Mouse (Mus musculus) heart, embryonic 14.5 days (tissue): ENCODE data around the gene Clybl. TPM values are rescaled to one million over a fixed set of nuclear protein-coding genes. Genes with fewer than 3 reads are reported as not detected.
A peak's percentile ranks its signal among the peaks of the same experiment; 100 is the strongest.

Experiments
- ATAC-seq: fragments of 200-750 bp; cut with Nextera tagmentation; 2 replicates; pipeline ENCODE4 v1.8.0; 2017; ENCODE audit warnings: low read depth, moderate TSS enrichment; ENCODE audit not compliant: insufficient number of reproducible peaks, insufficient read depth, low FRiP score
- H3K27ac ChIP-seq, 2 experiments: fragments of 200-500 bp in 1 of 2; fragments of 300-500 bp in 1 of 2; sonication (generic) in 1 of 2; replicated peaks in 1 of 2; 2 replicates each; pipeline ENCODE4 v1.5.1; 2012 to 2014; ENCODE audit warnings: low read depth in 2 of 2, low read length in 2 of 2, control low read depth in 1 of 2, mild to moderate bottlenecking in 1 of 2, mixed read lengths in 1 of 2; ENCODE audit not compliant: control insufficient read depth in 1 of 2, insufficient read depth in 1 of 2
- H3K27me3 ChIP-seq: fragments of 300-500 bp; sonication (generic); 2 replicates; pipeline ENCODE4 v1.6.1; 2014; ENCODE audit warnings: mild to moderate bottlenecking, low read length, control low read depth; ENCODE audit not compliant: control insufficient read depth, insufficient read depth
- H3K36me3 ChIP-seq: fragments of 300-500 bp; sonication (generic); 2 replicates; pipeline ENCODE4 v1.6.1; 2014; ENCODE audit warnings: mild to moderate bottlenecking, control low read depth, low read length, mixed read lengths; ENCODE audit not compliant: control insufficient read depth, insufficient read depth
- H3K4me1 ChIP-seq, 2 experiments: fragments of 200-500 bp in 1 of 2; fragments of 300-500 bp in 1 of 2; sonication (generic) in 1 of 2; 2 replicates each; pipeline ENCODE4 v1.6.1; 2012 to 2014; ENCODE audit warnings: low read length in 2 of 2, control low read depth in 1 of 2, mixed read lengths in 1 of 2; ENCODE audit not compliant: control insufficient read depth in 2 of 2, insufficient read depth in 2 of 2
- H3K4me2 ChIP-seq: fragments of 300-500 bp; sonication (generic); 2 replicates; pipeline ENCODE4 v1.6.1; 2014; ENCODE audit warnings: mild to moderate bottlenecking, low read length
- H3K4me3 ChIP-seq, 2 experiments: fragments of 200-500 bp in 1 of 2; fragments of 300-500 bp in 1 of 2; sonication (generic) in 1 of 2; 2 replicates each; pipeline ENCODE4 v1.5.1; 2012 to 2014; ENCODE audit warnings: low read length in 2 of 2, mild to moderate bottlenecking in 2 of 2, control low read depth in 1 of 2, low read depth in 1 of 2, moderate library complexity in 1 of 2; ENCODE audit not compliant: control insufficient read depth in 1 of 2, insufficient read depth in 1 of 2
- H3K9ac ChIP-seq: fragments of 300-500 bp; sonication (generic); 2 replicates; pipeline ENCODE4 v1.6.1; 2014; ENCODE audit warnings: mild to moderate bottlenecking, low read length
- H3K9me3 ChIP-seq: fragments of 300-500 bp; sonication (generic); 2 replicates; pipeline ENCODE4 v1.6.1; 2016; ENCODE audit warnings: low read length, control low read depth; ENCODE audit not compliant: control insufficient read depth
- WGBS: fragments of 180-500 bp; shearing (Covaris S2); extraction: QIAGEN DNeasy Blood & Tissue Kit; methylation state at CpG from one replicate; pipeline ENCODE4 v1.1.7; 2014; 5-methylcytosine and 5-hydroxymethylcytosine counted together
- polyA plus RNA-seq: library from polyadenylated mRNA; unstranded; fragments of >200 nt; fragmentation: Nextera tagmentation; extraction: Ambion mirVana; gene quantifications from 2 replicates; pipeline ENCODE4 v1.2.1, GENCODE M21; 2014

Gene Clybl
- polyA plus RNA-seq, 1 experiment from 2014 or later, result 100 TPM

- WGBS, result 43% methylated on average over 6 of the region's 6 CpGs
- Histone ChIP-seq H3K4me3 (no peak overlapping the region), H3K4me1 (0 out of 4 replicates have a peak, but pooled peaks cover 0 to 2% of the 10 kb centered on the region in 2 experiments), H3K36me3 (no peaks in the 10 kb centered on the region), H3K9me3 (peaks cover 4% of the 10 kb centered on the region; the same call in 1 of the 2 replicates), H3K27ac (no peak overlapping the region), H3K27me3 (peaks cover 41% of the 10 kb centered on the region), H3K9ac (no peak overlapping the region), H3K4me2 (no peak overlapping the region; the same call in 1 of the 2 replicates)
- ATAC-seq, result no peak
These were observed 42.6 kb downstream of the Clybl start for GRCm38 (mm10) chr14:122224103-122224494.

- Histone ChIP-seq H3K9me3 (peaks cover 3% of the 10 kb centered on the region; the same call in 1 of the 2 replicates), H3K27ac (no peak overlapping the region), H3K9ac (no peak overlapping the region), H3K27me3 (peaks cover 41% of the 10 kb centered on the region), H3K4me1 (0 out of 4 replicates have a peak, but pooled peaks cover 0 to 2% of the 10 kb centered on the region in 2 experiments), H3K4me2 (no peak overlapping the region), H3K36me3 (no peaks in the 10 kb centered on the region), H3K4me3 (no peak overlapping the region)
- WGBS, result 59% methylated on average over 8 of the region's 8 CpGs
- no peak for ATAC-seq
These were observed 43.0 kb downstream of the Clybl start for GRCm38 (mm10) chr14:122224501-122224928.

GRCm38 (mm10) chr14:122225479-122226132 lies 44.1 kb downstream of the Clybl start:
- ATAC-seq, result no peak
- Histone ChIP-seq H3K4me3 (no peak overlapping the region), H3K36me3 (no peaks in the 10 kb centered on the region), H3K9ac (no peak overlapping the region), H3K9me3 (no peaks in the 10 kb centered on the region), H3K4me2 (no peak overlapping the region), H3K27me3 (peaks cover 51% of the 10 kb centered on the region), H3K4me1 (0 out of 4 replicates have a peak, but pooled peaks cover 0 to 2% of the 10 kb centered on the region in 2 experiments), H3K27ac (no peak overlapping the region)
- 38% methylated on average over 7 of the region's 7 CpGs for WGBS

GRCm38 (mm10) chr14:122226133-122226515 lies 44.6 kb downstream of the Clybl start:
- Histone ChIP-seq H3K9me3 (no peaks in the 10 kb centered on the region), H3K4me2 (no peak overlapping the region), H3K36me3 (no peaks in the 10 kb centered on the region), H3K9ac (no peak overlapping the region), H3K4me3 (no peak overlapping the region), H3K27ac (no peak overlapping the region), H3K27me3 (peaks cover 56% of the 10 kb centered on the region), H3K4me1 (0 out of 4 replicates have a peak, but pooled peaks cover 0 to 2% of the 10 kb centered on the region in 2 experiments)
- ATAC-seq, result no peak
- 88% methylated on average over 2 of the region's 2 CpGs for WGBS

GRCm38 (mm10) chr14:122226666-122227453 lies 45.4 kb downstream of the Clybl start:
- ATAC-seq, result no peak
- WGBS, result 78% methylated on average over 22 of the region's 22 CpGs
- Histone ChIP-seq H3K4me3 (no peak overlapping the region), H3K36me3 (no peaks in the 10 kb centered on the region), H3K9me3 (no peaks in the 10 kb centered on the region), H3K4me2 (no peak overlapping the region), H3K9ac (no peak overlapping the region), H3K4me1 (0 out of 4 replicates have a peak, but pooled peaks cover 0 to 2% of the 10 kb centered on the region in 2 experiments), H3K27me3 (peaks cover 57% of the 10 kb centered on the region), H3K27ac (no peak overlapping the region)

- H3K36me3 ChIP-seq, result no peaks in the 10 kb centered on the region
- H3K4me2 ChIP-seq, result no peak overlapping the region
- H3K9me3 ChIP-seq, result no peaks in the 10 kb centered on the region
- no peak for ATAC-seq
- no peak overlapping the region for H3K4me3 ChIP-seq
- no peak overlapping the region for H3K9ac ChIP-seq
- H3K27me3 ChIP-seq, result peaks cover 57% of the 10 kb centered on the region
- 0 out of 4 replicates have a peak, but pooled peaks cover 0 to 2% of the 10 kb centered on the region in 2 experiments for H3K4me1 ChIP-seq
- H3K27ac ChIP-seq, result no peak overlapping the region
- 70% methylated on average over 14 of the region's 14 CpGs for WGBS
These were observed 46.0 kb downstream of the Clybl start for GRCm38 (mm10) chr14:122227454-122227951.

- Histone ChIP-seq H3K4me2 (peak overlapping the region; percentile 26; the same call in 1 of the 2 replicates), H3K27me3 (peaks cover 55% of the 10 kb centered on the region)
- 38% methylated on average over 23 of the region's 23 CpGs for WGBS
These were observed 47.5 kb downstream of the Clybl start for GRCm38 (mm10) chr14:122228816-122229551.

More at GRCm38 (mm10) chr14:122228816-122229551, 47.5 kb downstream of the Clybl start:
- Histone ChIP-seq H3K9me3 (no peaks in the 10 kb centered on the region), H3K9ac (no peak overlapping the region), H3K4me1 (no peaks in the 10 kb centered on the region), H3K4me3 (no peak overlapping the region), H3K27ac (no peak overlapping the region), H3K36me3 (no peaks in the 10 kb centered on the region)
- ATAC-seq, result no peak
